ENCODE assay signal across 8 mouse cellular contexts in genomic region chr5:122088917-122089316, GRCm38 (mm10). TPM values are rescaled to one million over a fixed set of nuclear protein-coding genes. Genes with fewer than 3 reads are reported as not detected.
DNase-seq lines count a peak whose midpoint lies in the region; ATAC-seq lines count a peak whose summit lies in the region.

No protein-coding gene starts in this region.

- no peak overlapping the region for H3K27ac ChIP-seq in hindbrain, embryonic 16.5 days (ENCODE audit: low read depth, low read length)

- H3K4me1 ChIP-seq in hindbrain, embryonic 16.5 days (ENCODE audit: control insufficient read depth, insufficient read depth, low read depth, low read length) = no peaks in the 10 kb centered on the region

- 2% methylated on average over 5 of the region's 5 CpGs for WGBS in hindbrain, embryonic 16.5 days

- H3K27me3 ChIP-seq in hindbrain, embryonic 16.5 days (replicated peaks; ENCODE audit: control insufficient read depth, insufficient read depth, low read length) = no peaks in the 10 kb centered on the region

- peak; percentile 90 for ATAC-seq in hindbrain, embryonic 16.5 days
- peak; percentile 94 for ATAC-seq in megakaryocyte, adult 5-6 weeks (ENCODE audit: poor library complexity, severe bottlenecking)

- no peaks in the 10 kb centered on the region for H3K36me3 ChIP-seq in hindbrain, embryonic 16.5 days (ENCODE audit: control insufficient read depth, insufficient read depth, low read length)

- H3K4me2 ChIP-seq in hindbrain, embryonic 16.5 days (ENCODE audit: low read length) = no peak overlapping the region

- peaks cover 6% of the 10 kb centered on the region; the same call in 1 of the 2 replicates for H3K9me3 ChIP-seq in hindbrain, embryonic 16.5 days (ENCODE audit: control insufficient read depth, low read length)

- H3K9ac ChIP-seq in hindbrain, embryonic 16.5 days (ENCODE audit: low read depth, low read length) = no peak overlapping the region

- no peak overlapping the region for H3K4me3 ChIP-seq in hindbrain, embryonic 16.5 days (ENCODE audit: low read length)

- peak; percentile 75 for DNase-seq in T-cell, adult 2 months (ENCODE audit: low spot score)
- DNase-seq in cerebellum, postnatal 10 days = peak; percentile 94 to 95
- peak; percentile 73 to 87 for DNase-seq in frontal cortex, postnatal 14 days (ENCODE audit: low spot score in 2 of 2)
- peak; percentile 84 to 88 for DNase-seq in layer of hippocampus, postnatal 36 days
- peak; percentile 91 to 93 for DNase-seq in right cerebral cortex, adult 2 months (ENCODE audit: low spot score in 2 of 2)
- DNase-seq in urinary bladder, adult 2 months (ENCODE audit: low spot score) = peak; percentile 67

RNA-seq across cellular contexts. Expression of gene Myl2, which starts 11.8 kb away (rescaled TPM):
- polyA plus RNA-seq in hindbrain, embryonic 16.5 days (2015; fragmentation: Nextera tagmentation; extraction: Ambion mirVana) = 1.9 and 2.7 TPM in 2 replicates
- 1 to 10 TPM; 1.0 to 1.1 TPM for total RNA-seq in layer of hippocampus, postnatal 36 days (2021)
- total RNA-seq in megakaryocyte, adult 5-6 weeks (2015) = 0.85 and 1.1 TPM in 2 replicates
- total RNA-seq in megakaryocyte, adult 5-6 weeks (2017) = 3.4 and 6.4 TPM in 2 replicates
- not detected in 2 replicates for polyA plus RNA-seq in urinary bladder, adult 2 months (2012; rRNA removed)

RNA-seq across cellular contexts. Expression of gene Cux2, which starts 39.0 kb away (rescaled TPM):
- polyA plus RNA-seq in hindbrain, embryonic 16.5 days (2015; fragmentation: Nextera tagmentation; extraction: Ambion mirVana) = 16.7 and 18.7 TPM in 2 replicates
- total RNA-seq in layer of hippocampus, postnatal 36 days (2021) = 10 to 100 TPM; 32.7 to 33.8 TPM
- 0.25 and 0.27 TPM in 2 replicates for total RNA-seq in megakaryocyte, adult 5-6 weeks (2015)
- 0.16 and 0.22 TPM in 2 replicates for total RNA-seq in megakaryocyte, adult 5-6 weeks (2017)
- 4.7 and 5.1 TPM in 2 replicates for polyA plus RNA-seq in urinary bladder, adult 2 months (2012; rRNA removed)

RNA-seq across cellular contexts. Expression of gene Ccdc63, which starts 51.7 kb away (rescaled TPM):
- 0.19 and 0.20 TPM in 2 replicates for polyA plus RNA-seq in hindbrain, embryonic 16.5 days (2015; fragmentation: Nextera tagmentation; extraction: Ambion mirVana)
- total RNA-seq in layer of hippocampus, postnatal 36 days (2021) = 1 to 10 TPM in 1 of 2 experiments, under 1 TPM in 1; 0.68 to 1.1 TPM
- total RNA-seq in megakaryocyte, adult 5-6 weeks (2015) = 1.1 and 1.8 TPM in 2 replicates
- total RNA-seq in megakaryocyte, adult 5-6 weeks (2017) = 1.3 and 3.5 TPM in 2 replicates
- 0.18 and 0.19 TPM in 2 replicates for polyA plus RNA-seq in urinary bladder, adult 2 months (2012; rRNA removed)

Comparison
In these comparisons a context has a peak if more than half of its experiments do, and no peak if none do; other contexts are left out.
1. RNA of gene Cux2, which starts 39.0 kb away (total RNA-seq): 32.7 to 33.8 TPM in layer of hippocampus, postnatal 36 days; 0.16 to 0.27 TPM in megakaryocyte, adult 5-6 weeks; every median in the first group is over 10 times any median in the second.
2. Peak in every context shown above with its lines, with median percentiles within 50 percentile points of each other: DNase-seq.